Mouse (Mus musculus): ENCODE data around the gene Gm10322. TPM values are rescaled to one million over a fixed set of nuclear protein-coding genes. Genes with fewer than 3 reads are reported as not detected.

Gm10322 gene
- total and polyA plus RNA-seq, 3 experiments: not detected

DNA sequence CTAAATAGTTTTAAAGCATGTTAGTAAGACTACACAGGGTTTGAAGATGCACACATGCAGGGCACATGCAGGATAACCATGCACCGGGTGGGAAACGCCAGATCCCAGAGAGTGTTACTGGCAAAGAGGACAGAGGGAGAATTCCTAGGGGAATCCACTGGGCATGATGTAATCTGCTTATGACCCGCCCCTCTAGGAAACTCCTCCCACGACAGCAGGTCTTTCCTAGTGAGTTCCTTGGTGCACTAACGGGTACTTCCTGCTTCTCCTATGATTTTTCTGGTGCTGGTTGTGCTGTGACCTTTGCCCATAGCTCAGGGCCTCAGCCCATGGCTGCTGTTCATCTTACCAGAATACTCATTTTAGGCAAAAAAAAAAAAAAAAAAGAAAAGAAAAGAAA, 12.0 kb upstream of the Gm10322 start:
- Histone ChIP-seq H3K4me3 (replicated peaks in 1 of 3; ENCODE audit: low read depth in 2 of 3, low read length in 2 of 3, poor library complexity in 1 of 3) (no peak overlapping the region), H3K4me2 (ENCODE audit: insufficient read depth, low read depth, poor library complexity, severe bottlenecking) (no peak overlapping the region), H3K9ac (ENCODE audit: insufficient read depth, low read depth) (no peak overlapping the region), H3K4me1 (ENCODE audit: control insufficient read depth in 1 of 2, insufficient read depth in 2 of 2) (peaks cover 7 to 19% of the 10 kb centered on the region in 2 experiments), H3K27ac (ENCODE audit: insufficient read depth, low read depth) (no peak overlapping the region), H3K27me3 (replicated peaks) (no peaks in the 10 kb centered on the region), H3K36me3 (replicated peaks in 1 of 2; ENCODE audit: control insufficient read depth in 1 of 2, insufficient read depth in 1 of 2, low read length in 1 of 2) (no peaks in the 10 kb centered on the region), H3K79me2 (replicated peaks; ENCODE audit: control insufficient read depth, extremely low read depth, insufficient read depth, poor library complexity, severe bottlenecking) (no peaks in the 10 kb centered on the region), H3K9me3 (replicated peaks; ENCODE audit: low read length) (no peaks in the 10 kb centered on the region)
- in situ Hi-C loops (cut with MboI; ENCODE audit: low pct_ligation_motif_present, low pct_unique_long_range_greater_than_20kb, low sequenced_read_pairs): no loop called here
- dilution Hi-C loops (cut with MboI; ENCODE audit: extremely low pct_ligation_motif_present, extremely low pct_unique_long_range_greater_than_20kb, low sequenced_read_pairs): no loop called here
- no peak for TF ChIP-seq USF1 (IDR thresholded peaks at IDR 0.05; ENCODE audit: low read depth, low read length)
- no peak for DNase-seq (ENCODE audit: extremely low read depth)

GRCm38 (mm10) chr10:59604879-59605464, 10.9 kb upstream of the Gm10322 start:
- H3K36me3 ChIP-seq (replicated peaks in 1 of 2; ENCODE audit: control insufficient read depth in 1 of 2, insufficient read depth in 1 of 2, low read length in 1 of 2): no peaks in the 10 kb centered on the region
- dilution Hi-C loops (cut with MboI; ENCODE audit: extremely low pct_ligation_motif_present, extremely low pct_unique_long_range_greater_than_20kb, low sequenced_read_pairs): no loop called here
- no peaks in the 10 kb centered on the region for H3K27me3 ChIP-seq (replicated peaks)
- H3K27ac ChIP-seq (ENCODE audit: insufficient read depth, low read depth): no peak overlapping the region
- H3K4me1 ChIP-seq (ENCODE audit: control insufficient read depth in 1 of 2, insufficient read depth in 2 of 2): peaks cover 8 to 20% of the 10 kb centered on the region in 2 experiments
- in situ Hi-C loops (cut with MboI; ENCODE audit: low pct_ligation_motif_present, low pct_unique_long_range_greater_than_20kb, low sequenced_read_pairs): no loop called here
- H3K4me3 ChIP-seq (replicated peaks in 1 of 3; ENCODE audit: low read depth in 2 of 3, low read length in 2 of 3, poor library complexity in 1 of 3): no peak overlapping the region
- no peaks in the 10 kb centered on the region for H3K79me2 ChIP-seq (replicated peaks; ENCODE audit: control insufficient read depth, extremely low read depth, insufficient read depth, poor library complexity, severe bottlenecking)
- TF ChIP-seq NRF1 (IDR thresholded peaks at IDR 0.05; ENCODE audit: low read depth, low read length): no peak
- no peak for TF ChIP-seq MXI1 (IDR thresholded peaks at IDR 0.05; ENCODE audit: low read depth, low read length)
- no peak for TF ChIP-seq NELFE (IDR thresholded peaks at IDR 0.05; ENCODE audit: low read depth, low read length)
- TF ChIP-seq MEF2A (IDR thresholded peaks at IDR 0.05; ENCODE audit: borderline replicate concordance, low read depth, low read length): no peak
- no peak for TF ChIP-seq CHD1 (IDR thresholded peaks at IDR 0.05; ENCODE audit: low read depth, low read length)
- TF ChIP-seq ZC3H11A (IDR thresholded peaks at IDR 0.05; ENCODE audit: low read depth, low read length): no peak
- no peak for TF ChIP-seq CTCF (conservative IDR thresholded peaks at IDR 0.05 in 1 of 2, IDR thresholded peaks at IDR 0.05 in 1 of 2; ENCODE audit: low read depth in 2 of 2, low read length in 2 of 2)
- TF ChIP-seq ZMIZ1 (IDR thresholded peaks at IDR 0.05; ENCODE audit: low read depth, low read length): no peak
- no peak for TF ChIP-seq BHLHE40 (IDR thresholded peaks at IDR 0.05; ENCODE audit: low read depth, low read length)
- no peak for TF ChIP-seq IRF4 (IDR thresholded peaks at IDR 0.05; ENCODE audit: low read depth, low read length)
- TF ChIP-seq UBTF (IDR thresholded peaks at IDR 0.05; ENCODE audit: low read depth, low read length): no peak
- no peak for TF ChIP-seq E2F4 (IDR thresholded peaks at IDR 0.05; ENCODE audit: insufficient replicate concordance, low read depth, low read length)
- no peak for TF ChIP-seq CHD2 (IDR thresholded peaks at IDR 0.05; ENCODE audit: low read length)
- TF ChIP-seq POLR2A (IDR thresholded peaks at IDR 0.05; ENCODE audit: low read depth, low read length): no peak
- TF ChIP-seq USF2 (conservative IDR thresholded peaks at IDR 0.05; ENCODE audit: low read depth, low read length): no peak
- TF ChIP-seq USF1 (IDR thresholded peaks at IDR 0.05; ENCODE audit: low read depth, low read length): no peak
- TF ChIP-seq MAZ (IDR thresholded peaks at IDR 0.05; ENCODE audit: low read depth, low read length): no peak
- no peaks in the 10 kb centered on the region for H3K9me3 ChIP-seq (replicated peaks; ENCODE audit: low read length)
- DNase-seq (ENCODE audit: extremely low read depth): no peak
- H3K9ac ChIP-seq (ENCODE audit: insufficient read depth, low read depth): no peak overlapping the region
- no peak overlapping the region for H3K4me2 ChIP-seq (ENCODE audit: insufficient read depth, low read depth, poor library complexity, severe bottlenecking)
